Mouse (Mus musculus) forebrain, postnatal 0 days (tissue): ENCODE data around the gene Hyal2. TPM values are rescaled to one million over a fixed set of nuclear protein-coding genes. Genes with fewer than 3 reads are reported as not detected.

Experiments
- ATAC-seq: fragments of 200-750 bp; cut with Nextera tagmentation; 2 replicates; pipeline ENCODE4 v1.8.0; 2017; ENCODE audit warnings: mild to moderate bottlenecking, moderate library complexity
- DNase-seq: peaks from one replicate; pipeline ENCODE4 v3.0.0-alpha.2; 2015
- H3K27ac ChIP-seq: fragments of 300-500 bp; sonication (generic); 2 replicates; pipeline ENCODE4 v1.5.1; 2014; ENCODE audit warnings: low read depth, mild to moderate bottlenecking, antibody characterized with exemption, low read length, moderate library complexity, mixed read lengths
- H3K27me3 ChIP-seq: fragments of 300-500 bp; sonication (generic); 2 replicates; pipeline ENCODE4 v1.6.1; 2014; ENCODE audit warnings: mild to moderate bottlenecking, low read length, mixed read lengths; ENCODE audit not compliant: insufficient read depth
- H3K36me3 ChIP-seq: fragments of 300-500 bp; sonication (generic); 2 replicates; pipeline ENCODE4 v1.6.1; 2014; ENCODE audit warnings: mild to moderate bottlenecking, moderate library complexity; ENCODE audit not compliant: insufficient read depth
- H3K4me1 ChIP-seq: fragments of 300-500 bp; sonication (generic); 2 replicates; pipeline ENCODE4 v1.6.1; 2014; ENCODE audit warnings: antibody characterized with exemption; ENCODE audit not compliant: insufficient read depth
- H3K4me2 ChIP-seq: fragments of 300-500 bp; sonication (generic); 2 replicates; pipeline ENCODE4 v1.6.1; 2014; ENCODE audit warnings: low read depth, mild to moderate bottlenecking, moderate library complexity
- H3K4me3 ChIP-seq: fragments of 300-500 bp; sonication (generic); 2 replicates; pipeline ENCODE4 v1.5.1; 2014; ENCODE audit warnings: low read depth, low read length, mixed read lengths
- H3K9ac ChIP-seq: fragments of 300-500 bp; sonication (generic); 2 replicates; pipeline ENCODE4 v1.6.1; 2014; ENCODE audit warnings: mild to moderate bottlenecking
- H3K9me3 ChIP-seq: fragments of 300-500 bp; sonication (generic); 2 replicates; pipeline ENCODE4 v1.6.1; 2016; ENCODE audit warnings: low read length
- CTCF ChIP-seq: sonication (generic); IDR thresholded peaks from 2 replicates; pipeline ENCODE4 v1.5.1; 2016; ENCODE audit warnings: antibody characterized with exemption, control low read depth, low read depth
- WGBS: fragments of 180-500 bp; shearing (Covaris S2); extraction: QIAGEN DNeasy Blood & Tissue Kit; methylation state at CpG from one replicate; pipeline ENCODE4 v1.1.7; 2014; 5-methylcytosine and 5-hydroxymethylcytosine counted together
- polyA plus RNA-seq: library from polyadenylated mRNA; unstranded; fragments of >200 nt; fragmentation: Nextera tagmentation; extraction: Ambion mirVana; gene quantifications from 2 replicates; pipeline ENCODE4 v1.2.1, GENCODE M21; 2015
- total RNA-seq: library from RNA; depleted of rRNA; stranded (reverse); fragments of >200 nt; gene quantifications from 2 replicates; pipeline ENCODE4 v1.2.3, GENCODE M21; 2014

Hyal2 gene
- total and polyA plus RNA-seq, 2 experiments from 2014 or later: 43.1 to 51.5 TPM

GRCm38 (mm10) chr9:107587833-107588639, 20.3 kb downstream of the Hyal2 start:
- Histone ChIP-seq H3K9me3 (no peaks in the 10 kb centered on the region), H3K4me2 (peak overlapping the region; percentile 74), H3K9ac (peak overlapping the region; percentile 52), H3K27me3 (no peaks in the 10 kb centered on the region), H3K27ac (no peak overlapping the region), H3K4me3 (peak overlapping the region; percentile 70), H3K4me1 (peaks cover 6% of the 10 kb centered on the region; the same call in 1 of the 2 replicates), H3K36me3 (peaks cover 30% of the 10 kb centered on the region)
- peak; percentile 19 for ATAC-seq
- no peak for DNase-seq
- WGBS: 7% methylated on average over 33 of the region's 33 CpGs
- no peak for TF ChIP-seq CTCF

GRCm38 (mm10) chr9:107590058-107590772, 22.5 kb downstream of the Hyal2 start:
- no peak for DNase-seq
- H3K9me3 ChIP-seq: no peaks in the 10 kb centered on the region
- TF ChIP-seq CTCF: no peak
- no peaks in the 10 kb centered on the region for H3K27me3 ChIP-seq
- H3K4me1 ChIP-seq: peaks cover 6% of the 10 kb centered on the region; the same call in 1 of the 2 replicates
- H3K9ac ChIP-seq: no peak overlapping the region
- no peak overlapping the region for H3K27ac ChIP-seq
- 88% methylated on average over 25 of the region's 25 CpGs for WGBS
- ATAC-seq: no peak
- peaks cover 42% of the 10 kb centered on the region for H3K36me3 ChIP-seq
- no peak overlapping the region for H3K4me2 ChIP-seq
- H3K4me3 ChIP-seq: no peak overlapping the region

GRCm38 (mm10) chr9:107590773-107591060, 23.0 kb downstream of the Hyal2 start:
- no peak for DNase-seq
- H3K4me3 ChIP-seq: no peak overlapping the region
- no peak overlapping the region for H3K4me2 ChIP-seq
- WGBS: 98% methylated on average over 6 of the region's 6 CpGs
- TF ChIP-seq CTCF: no peak
- H3K9me3 ChIP-seq: no peaks in the 10 kb centered on the region
- peaks cover 42% of the 10 kb centered on the region for H3K36me3 ChIP-seq
- H3K4me1 ChIP-seq: peaks cover 6% of the 10 kb centered on the region; the same call in 1 of the 2 replicates
- H3K27ac ChIP-seq: no peak overlapping the region
- H3K9ac ChIP-seq: no peak overlapping the region
- ATAC-seq: no peak
- no peaks in the 10 kb centered on the region for H3K27me3 ChIP-seq

GRCm38 (mm10) chr9:107593101-107593976, 25.6 kb downstream of the Hyal2 start:
- no peaks in the 10 kb centered on the region for H3K9me3 ChIP-seq
- no peak overlapping the region for H3K4me2 ChIP-seq
- no peak overlapping the region for H3K9ac ChIP-seq
- DNase-seq (peak; percentile 31), ATAC-seq (peak; percentile 64)
- H3K27me3 ChIP-seq: no peaks in the 10 kb centered on the region
- no peak for TF ChIP-seq CTCF
- no peak overlapping the region for H3K27ac ChIP-seq
- peaks cover 2% of the 10 kb centered on the region; the same call in 1 of the 2 replicates for H3K4me1 ChIP-seq
- peaks cover 42% of the 10 kb centered on the region for H3K36me3 ChIP-seq
- no peak overlapping the region for H3K4me3 ChIP-seq
- WGBS: 78% methylated on average over 11 of the region's 11 CpGs

- DNase-seq: no peak
- H3K27me3 ChIP-seq: no peaks in the 10 kb centered on the region
- H3K4me1 ChIP-seq: no peaks in the 10 kb centered on the region
- H3K9ac ChIP-seq: no peak overlapping the region
- H3K36me3 ChIP-seq: peaks cover 42% of the 10 kb centered on the region
- no peak for ATAC-seq
- no peak for TF ChIP-seq CTCF
- no peak overlapping the region for H3K4me3 ChIP-seq
- no peak overlapping the region for H3K4me2 ChIP-seq
- no peak overlapping the region for H3K27ac ChIP-seq
- no peaks in the 10 kb centered on the region for H3K9me3 ChIP-seq
- 74% methylated on average over 8 of the region's 8 CpGs for WGBS
Observed at GRCm38 (mm10) chr9:107594281-107595062, 26.7 kb downstream of the Hyal2 start.
